Mouse (Mus musculus): ENCODE data around the gene Gm15023. TPM values are rescaled to one million over a fixed set of nuclear protein-coding genes. Genes with fewer than 3 reads are reported as not detected.
"Not testable (repeated sequence)": the region's sequence is repeated elsewhere in the genome, so short reads cannot be mapped to it uniquely, and the experiment has no call there.

The Gm15023 gene
- polyA plus RNA-seq (2012; ENCODE audit: insufficient read depth, insufficient read length, low replicate concordance, missing spikeins) = not detected in 2 replicates

GRCm38 (mm10) chrX:135177532-135177931 lies at the start of gene Gm15023:
Gene Gm15023 (minus strand): TSS chrX:135177632.
- 97% methylated on average over 5 of the region's 14 CpGs for WGBS
- H3K4me1 ChIP-seq (ENCODE audit: control insufficient read depth, insufficient read depth, low read length); H3K4me3 ChIP-seq (ENCODE audit: insufficient read depth, low read depth, low read length); H3K27ac ChIP-seq (ENCODE audit: insufficient read depth, low read depth, low read length): not testable (repeated sequence)

GRCm38 (mm10) chrX:135210436-135211221 lies 33.2 kb upstream of the Gm15023 start, which contains the start of gene Tceal6:
Gene Tceal6 (minus strand): TSS chrX:135210687.
- peak within 1 kb of the TSS; percentile 47; the same call in 1 of the 2 replicates for H3K27ac ChIP-seq (ENCODE audit: insufficient read depth, low read depth, low read length)
- TF ChIP-seq POLR2A (IDR thresholded peaks at IDR 0.05; ENCODE audit: insufficient read depth, low read depth, low read length) (peak; percentile 36; the same call in 1 of the 2 replicates), CTCF (IDR thresholded peaks at IDR 0.05; ENCODE audit: insufficient read depth, low read depth, low read length) (no peak)
- WGBS = 17% methylated on average over 13 of the region's 13 CpGs

GRCm38 (mm10) chrX:135209773-135210435 lies 32.5 kb upstream of the Gm15023 start:
- 28% methylated on average over 21 of the region's 21 CpGs for WGBS
- H3K27ac ChIP-seq (ENCODE audit: insufficient read depth, low read depth, low read length); H3K4me1 ChIP-seq (ENCODE audit: control insufficient read depth, insufficient read depth, low read length): not testable (repeated sequence)
- peak overlapping the region; percentile 60 for H3K4me3 ChIP-seq (ENCODE audit: insufficient read depth, low read depth, low read length)

More at GRCm38 (mm10) chrX:135210436-135211221, 33.2 kb upstream of the Gm15023 start, which contains the start of gene Tceal6:
- peak within 1 kb of the TSS; percentile 60 for H3K4me3 ChIP-seq (ENCODE audit: insufficient read depth, low read depth, low read length)
- H3K4me1 ChIP-seq (ENCODE audit: control insufficient read depth, insufficient read depth, low read length) = no peaks in the 10 kb centered on the region

GRCm38 (mm10) chrX:135189924-135190323 lies 12.5 kb upstream of the Gm15023 start:
- WGBS = no CpG with 5 or more reads among the region's 6 CpGs
- H3K4me1 ChIP-seq (ENCODE audit: control insufficient read depth, insufficient read depth, low read length); H3K27ac ChIP-seq (ENCODE audit: insufficient read depth, low read depth, low read length); H3K4me3 ChIP-seq (ENCODE audit: insufficient read depth, low read depth, low read length): not testable (repeated sequence)

GRCm38 (mm10) chrX:135188661-135189060 lies 11.2 kb upstream of the Gm15023 start:
- WGBS = no CpG with 5 or more reads among the region's 3 CpGs
- not testable (repeated sequence) for H3K4me3 ChIP-seq (ENCODE audit: insufficient read depth, low read depth, low read length); H3K4me1 ChIP-seq (ENCODE audit: control insufficient read depth, insufficient read depth, low read length); H3K27ac ChIP-seq (ENCODE audit: insufficient read depth, low read depth, low read length)

Other genes starting within 250 kb of the Gm15023 start
- not detected in 2 replicates for gene Nxf2, start 212.9 kb downstream of the Gm15023 start, polyA plus RNA-seq (2012; ENCODE audit: insufficient read depth, insufficient read length, low replicate concordance, missing spikeins)
- not detected in 2 replicates for gene Zmat1, start 168.4 kb downstream of the Gm15023 start, polyA plus RNA-seq (2012; ENCODE audit: insufficient read depth, insufficient read length, low replicate concordance, missing spikeins)
- not detected in 2 replicates for gene Tceal6, start 33.1 kb upstream of the Gm15023 start, polyA plus RNA-seq (2012; ENCODE audit: insufficient read depth, insufficient read length, low replicate concordance, missing spikeins)
- gene Pramel3, start 124.7 kb upstream of the Gm15023 start, polyA plus RNA-seq (2012; ENCODE audit: insufficient read depth, insufficient read length, low replicate concordance, missing spikeins) = not detected in 2 replicates
- gene Gm5128, start 195.7 kb upstream of the Gm15023 start, polyA plus RNA-seq (2012; ENCODE audit: insufficient read depth, insufficient read length, low replicate concordance, missing spikeins) = not detected in 2 replicates

All from olfactory bulb, adult 2 months (tissue).